Mouse (Mus musculus) testis, postnatal 14 days (tissue): ENCODE measurements around the gene Gm20388.

Experiments
- DNase-seq: peaks from one replicate; pipeline ENCODE4 v3.0.0; 2021; ENCODE audit warnings: low spot score

Gene Gm20388

DNA sequence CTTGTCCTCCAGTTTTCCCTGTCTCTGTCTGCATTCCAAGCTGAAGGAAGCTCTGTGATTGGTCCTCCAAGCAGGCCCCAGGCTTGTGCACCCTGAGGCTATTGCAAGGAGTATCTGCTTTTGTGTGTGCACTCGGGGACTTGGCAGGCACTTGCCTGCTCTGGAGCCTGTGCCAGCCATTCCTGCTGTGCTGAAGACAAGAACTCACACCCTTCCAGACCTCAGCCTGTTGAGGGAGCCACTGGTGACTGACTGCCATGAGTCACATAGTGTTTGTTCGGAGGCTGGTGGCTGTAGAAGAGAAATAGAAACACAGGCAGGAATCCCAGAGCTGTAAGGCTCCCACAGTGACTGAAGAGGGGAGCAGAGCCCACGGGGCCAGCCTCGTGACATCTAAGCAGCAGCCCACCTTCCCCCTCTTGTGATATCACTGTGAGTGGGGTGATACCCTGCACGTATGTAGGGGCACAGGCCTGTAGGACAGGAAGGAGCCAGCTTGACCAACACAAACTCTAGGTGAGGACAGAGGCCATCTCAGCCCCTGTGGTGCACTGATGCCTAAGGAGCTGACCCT, 50.0 kb downstream of the Gm20388 start:
- DNase-seq = no peak

DNA sequence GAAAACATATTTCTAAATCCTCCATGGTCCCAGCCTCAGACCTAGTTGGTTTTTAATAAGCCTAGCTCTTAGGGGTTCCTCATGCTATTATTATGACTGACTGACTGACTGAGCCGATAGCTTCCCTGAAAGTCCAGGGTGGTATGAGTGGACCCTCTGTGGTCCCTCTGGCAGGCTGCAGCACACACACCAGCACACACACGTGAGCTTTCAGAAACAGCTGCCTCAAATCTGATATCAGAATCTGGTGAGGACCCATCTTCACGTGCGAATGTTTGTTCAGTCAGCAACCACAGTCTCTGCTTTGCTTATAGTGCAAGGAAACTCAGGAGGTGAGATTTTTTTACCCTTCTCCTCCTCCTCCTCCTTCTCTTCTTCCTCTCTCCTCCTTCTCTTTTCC, 54.2 kb downstream of the Gm20388 start:
- DNase-seq = no peak

DNA sequence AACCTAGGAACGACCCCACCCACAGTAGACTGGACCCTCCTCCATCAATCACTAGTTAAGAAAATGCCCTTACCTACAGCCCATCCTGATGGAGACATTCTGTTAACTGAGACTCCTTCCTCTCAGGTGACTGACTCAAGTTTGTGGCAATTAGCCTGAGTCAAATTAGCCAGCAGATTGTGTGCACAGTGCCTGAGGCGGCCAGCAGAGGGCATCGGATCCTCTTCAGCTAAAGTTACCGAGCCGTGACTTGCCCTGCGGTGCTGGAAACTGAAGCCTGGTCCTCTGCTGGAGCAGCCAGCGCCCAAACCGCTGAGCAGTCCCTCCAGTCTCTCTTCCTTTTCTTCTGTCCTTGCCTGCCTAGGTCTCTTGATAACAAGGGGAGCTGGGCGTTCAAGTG, 56.8 kb downstream of the Gm20388 start:
- no peak for DNase-seq

DNA sequence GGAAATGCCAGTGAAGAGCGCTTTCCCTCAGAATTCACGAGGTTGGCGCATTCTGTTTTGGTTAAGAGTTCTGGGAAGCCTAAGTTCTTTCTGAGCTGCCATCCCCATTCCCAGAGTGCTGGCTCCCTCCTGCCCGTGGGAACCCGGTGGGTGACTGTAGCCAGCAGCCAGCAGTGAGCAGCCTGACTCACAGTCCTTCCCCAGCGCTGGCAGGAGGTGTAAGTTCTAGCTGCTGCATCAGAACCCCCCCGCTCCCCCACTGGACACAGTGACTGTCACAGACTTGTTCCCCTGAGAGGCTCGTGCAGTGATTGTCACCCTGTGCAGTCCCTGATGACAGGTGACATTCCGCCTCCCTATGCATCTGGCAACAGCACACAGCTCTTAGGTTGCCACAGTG, 59.5 kb downstream of the Gm20388 start:
- no peak for DNase-seq

DNA sequence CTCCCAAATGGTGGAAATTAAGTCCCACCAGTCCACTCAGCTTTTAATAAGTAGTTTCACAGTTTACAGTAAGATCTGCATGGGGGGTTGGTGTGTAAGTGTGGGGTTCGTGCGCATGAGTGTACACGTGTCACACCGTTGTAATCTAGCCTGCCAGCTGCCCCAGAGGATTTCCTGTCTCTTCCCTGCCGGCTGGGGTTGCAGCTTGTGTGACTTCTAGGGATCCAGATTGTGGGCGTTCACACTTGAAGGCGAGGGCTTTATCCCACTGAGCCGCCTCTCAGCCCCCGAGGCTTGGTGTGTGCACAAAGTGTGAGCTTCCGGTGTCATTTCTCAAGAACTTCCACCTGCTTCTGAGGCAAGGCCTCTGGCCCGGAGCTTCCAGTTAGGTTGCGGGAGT, 61.9 kb downstream of the Gm20388 start:
- DNase-seq = no peak

DNA sequence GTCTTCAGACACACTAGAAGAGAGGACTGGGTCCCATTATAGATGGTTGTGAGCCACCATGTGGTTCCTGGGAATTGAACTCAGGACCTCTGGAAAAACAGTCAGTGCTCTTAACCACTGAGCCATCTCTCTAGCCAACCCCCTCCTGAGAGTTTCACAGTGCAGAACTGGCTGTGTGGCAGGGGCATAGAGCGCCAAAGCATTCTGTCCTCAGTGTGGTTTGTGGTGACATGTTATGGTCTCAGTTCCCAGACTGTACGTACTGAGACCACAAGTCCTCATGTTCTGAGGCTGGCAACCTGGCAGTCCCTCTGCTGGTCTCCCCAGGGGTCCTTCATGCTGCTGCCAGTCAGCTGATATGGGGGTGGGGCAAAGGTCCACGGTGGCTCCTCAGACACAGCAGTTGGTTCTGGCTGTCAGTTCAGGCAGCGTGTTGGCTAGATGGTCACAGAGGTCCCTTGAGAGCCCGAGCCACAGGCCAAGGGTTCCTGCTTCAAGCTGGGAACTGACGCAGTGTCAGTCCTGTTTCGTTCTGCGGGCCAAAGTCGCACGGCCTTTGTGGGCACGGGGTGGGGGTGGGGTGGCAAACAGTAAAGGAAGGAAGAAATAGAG, 68.2 kb downstream of the Gm20388 start:
- no peak for DNase-seq

DNA sequence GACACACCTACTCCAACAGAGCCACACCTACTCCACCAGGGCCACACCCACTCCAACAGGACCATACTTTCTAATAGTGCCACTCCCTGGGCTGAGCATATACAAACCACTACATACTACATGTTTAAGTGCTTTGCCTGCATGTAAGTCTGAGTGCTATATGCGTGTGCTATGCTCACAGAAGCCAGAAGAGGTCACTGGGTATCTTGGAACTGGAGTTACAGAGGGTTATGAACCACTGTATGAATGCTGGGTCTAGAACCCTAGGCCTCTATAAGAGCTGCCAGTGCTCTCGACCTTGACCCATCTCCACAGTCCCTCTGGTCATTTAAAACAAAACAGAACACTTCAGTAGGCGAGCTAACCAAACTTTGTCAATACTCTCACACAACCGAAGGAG, 70.6 kb downstream of the Gm20388 start:
- DNase-seq = no peak

DNA sequence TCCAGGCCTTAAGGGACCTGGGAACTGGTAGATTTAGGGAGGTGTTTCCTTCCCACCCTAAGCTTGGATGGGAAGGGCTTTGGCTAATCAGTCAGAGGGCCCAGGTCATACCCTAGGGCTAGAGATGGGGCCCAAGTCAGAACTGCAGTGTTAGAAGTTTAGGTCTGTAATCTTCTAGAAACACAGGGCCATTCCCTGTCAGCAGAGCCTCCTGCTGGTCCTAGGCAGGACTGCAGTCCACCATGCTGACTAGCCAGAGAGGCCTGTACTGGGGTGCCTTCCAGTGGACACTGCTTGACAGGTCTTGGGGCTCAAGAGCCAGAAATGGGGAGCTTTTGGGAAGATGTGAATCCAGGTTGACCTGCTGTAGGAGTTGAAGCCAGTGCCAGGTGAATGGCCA, 73.4 kb downstream of the Gm20388 start:
- no peak for DNase-seq

DNA sequence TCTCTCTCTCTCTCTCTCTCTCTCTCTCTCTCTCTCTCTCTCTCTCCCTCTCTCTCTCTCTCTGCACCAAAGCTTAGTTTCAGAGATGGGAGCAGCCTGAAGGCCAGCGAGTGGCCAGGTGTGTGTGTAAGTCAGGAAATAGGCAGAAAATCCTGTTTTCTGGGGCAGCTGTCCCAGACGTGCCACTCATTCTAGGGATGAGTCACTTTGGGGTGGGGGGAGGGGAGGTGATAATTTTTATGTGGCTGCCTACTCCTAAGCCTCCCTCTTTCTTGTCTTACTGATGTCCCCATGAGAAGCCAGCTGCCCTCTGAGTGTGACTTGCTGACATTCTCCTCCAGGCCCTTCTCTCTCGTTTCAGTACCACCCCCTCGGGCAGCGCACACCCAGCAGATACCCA, 75.5 kb downstream of the Gm20388 start:
- no peak for DNase-seq

DNA sequence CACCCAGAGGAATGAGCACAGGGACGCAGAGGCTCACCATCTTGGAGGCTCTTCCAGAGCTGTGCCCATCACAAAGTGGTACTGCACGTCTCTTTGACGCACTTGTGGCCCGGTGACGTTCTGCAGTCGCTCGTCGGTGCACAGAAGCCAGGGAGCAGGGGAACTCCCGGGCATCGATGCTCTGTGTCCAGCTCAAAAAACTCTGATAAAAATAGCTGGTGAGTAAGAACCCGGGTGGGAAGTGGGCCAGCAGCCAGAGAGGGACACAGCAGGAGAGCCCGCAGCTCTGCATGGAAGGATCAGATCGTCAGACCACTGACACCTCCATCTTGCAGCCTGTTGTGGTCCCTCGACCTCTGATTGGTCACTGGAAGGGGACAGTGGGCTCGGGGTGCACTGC, 77.4 kb downstream of the Gm20388 start:
- no peak for DNase-seq

DNA sequence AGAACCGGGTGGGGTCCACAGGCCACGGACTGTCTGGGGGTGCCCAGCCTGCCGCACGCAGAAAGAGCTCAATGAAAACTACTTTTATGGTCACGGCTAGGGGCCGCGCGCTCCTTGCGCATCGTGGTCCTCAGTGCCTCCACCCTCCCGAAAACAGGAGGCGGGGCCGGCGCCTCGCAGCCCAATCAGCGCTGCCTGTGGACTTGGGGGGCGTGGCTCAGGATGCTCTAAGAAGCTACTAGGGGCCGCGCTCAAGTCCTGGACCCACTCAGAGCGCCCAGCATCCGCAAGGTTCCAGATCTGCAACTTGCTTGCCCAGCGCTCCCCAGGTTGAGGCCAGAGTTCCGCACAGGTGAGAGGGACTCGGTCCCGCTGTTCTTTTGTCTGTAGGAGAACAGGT, 81.6 kb downstream of the Gm20388 start, which contains the start of gene Crispld2:
Gene Crispld2, plus strand, starts transcription at position 190 of the 400 bp plus-strand sequence.
- DNase-seq = peak; percentile 81

DNA sequence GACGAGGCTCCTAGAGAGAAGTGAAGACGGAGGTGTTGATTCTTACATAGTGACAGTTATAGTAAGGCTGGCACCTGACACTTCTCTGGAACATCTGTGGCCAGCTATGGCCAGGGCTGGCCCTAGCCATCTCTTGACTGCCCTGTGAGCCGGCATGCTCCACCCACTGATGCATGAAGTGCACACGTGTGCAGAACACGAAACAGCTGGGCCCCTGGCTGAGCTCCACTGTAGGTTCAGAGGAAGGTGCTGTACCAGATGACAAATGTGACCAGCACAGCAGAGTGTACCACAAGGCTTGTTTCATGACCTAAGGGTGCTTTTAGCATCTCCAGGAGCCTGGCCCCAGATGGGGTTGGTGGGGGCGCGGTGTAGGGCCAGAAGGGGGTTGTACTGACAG, 83.5 kb downstream of the Gm20388 start:
- DNase-seq = no peak

DNA sequence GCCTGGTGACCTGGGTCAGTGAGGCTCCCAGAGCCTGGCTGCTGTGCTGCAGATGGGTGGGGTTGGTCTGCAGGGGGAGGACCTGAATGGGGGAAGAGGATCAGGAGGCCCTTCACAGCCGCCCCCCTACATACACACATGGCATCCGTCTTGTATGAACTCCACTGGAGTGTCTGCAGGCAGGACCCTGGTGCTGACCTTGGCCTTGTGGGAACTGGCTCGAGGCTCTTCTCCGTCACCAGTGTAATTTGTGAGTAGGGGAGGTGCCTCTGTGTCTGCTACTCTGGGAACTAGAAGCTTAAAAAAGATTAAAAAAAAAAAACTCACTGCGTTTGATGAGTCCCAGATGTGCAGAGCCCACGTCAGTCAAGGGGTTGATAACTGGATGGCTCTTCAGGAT, 83.9 kb downstream of the Gm20388 start:
- no peak for DNase-seq

DNA sequence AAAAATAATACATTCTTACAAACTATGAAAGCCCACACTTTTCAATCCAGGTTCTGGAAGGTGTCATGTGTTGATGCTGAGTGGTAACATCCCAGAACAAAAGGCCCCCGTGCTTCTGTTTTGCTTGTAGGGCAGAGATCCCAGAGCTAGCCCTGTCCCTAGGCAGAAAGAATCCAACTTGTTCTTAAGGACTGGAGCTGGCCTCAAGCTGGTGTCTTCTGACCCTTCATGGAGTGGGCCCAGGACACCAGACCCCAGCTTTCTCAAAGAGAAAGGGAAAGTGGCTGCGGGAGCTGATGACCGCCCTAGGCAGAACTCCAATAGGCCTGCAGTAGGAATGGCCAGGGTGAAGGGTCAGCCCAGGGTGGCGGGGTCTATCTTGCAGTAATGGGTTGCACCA, 86.6 kb downstream of the Gm20388 start:
- DNase-seq = no peak

DNA sequence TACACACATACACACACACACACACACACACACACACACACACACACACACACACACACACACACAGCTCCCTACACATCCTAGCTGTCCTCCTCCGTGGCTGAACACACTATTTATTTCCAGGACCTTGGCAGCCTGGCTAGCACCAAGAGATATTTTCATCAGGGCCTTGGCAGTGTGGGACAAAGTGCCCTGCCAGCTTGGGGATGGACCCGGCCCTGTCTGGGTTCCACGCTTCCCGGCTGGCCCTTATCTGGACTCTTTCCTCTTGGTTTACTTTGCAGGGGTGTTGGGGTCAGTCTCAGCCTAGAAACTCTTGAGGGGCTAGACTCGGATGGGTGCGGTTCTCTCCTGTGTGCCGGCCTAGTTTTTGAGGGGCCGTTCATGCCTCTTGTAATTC, 89.8 kb downstream of the Gm20388 start:
- DNase-seq = no peak

DNA sequence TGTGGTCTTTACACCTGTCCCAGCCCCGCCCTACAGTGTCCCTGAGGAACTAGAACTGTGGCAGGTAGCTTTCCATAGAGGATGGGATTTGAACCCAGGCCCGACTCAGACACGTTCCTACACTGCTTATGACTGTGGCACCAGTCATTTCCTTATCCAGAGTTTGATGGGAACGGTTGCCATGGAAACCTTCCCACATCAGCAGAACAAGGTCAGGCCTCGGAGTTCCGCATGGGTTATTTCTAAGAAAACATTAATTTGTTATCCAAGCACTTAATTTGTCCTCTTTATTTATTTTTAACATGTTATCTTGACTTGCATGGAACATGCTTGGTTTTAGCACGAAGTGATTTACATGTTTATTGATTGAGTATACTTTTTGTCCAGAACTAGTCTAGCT, 91.1 kb downstream of the Gm20388 start:
- no peak for DNase-seq

DNA sequence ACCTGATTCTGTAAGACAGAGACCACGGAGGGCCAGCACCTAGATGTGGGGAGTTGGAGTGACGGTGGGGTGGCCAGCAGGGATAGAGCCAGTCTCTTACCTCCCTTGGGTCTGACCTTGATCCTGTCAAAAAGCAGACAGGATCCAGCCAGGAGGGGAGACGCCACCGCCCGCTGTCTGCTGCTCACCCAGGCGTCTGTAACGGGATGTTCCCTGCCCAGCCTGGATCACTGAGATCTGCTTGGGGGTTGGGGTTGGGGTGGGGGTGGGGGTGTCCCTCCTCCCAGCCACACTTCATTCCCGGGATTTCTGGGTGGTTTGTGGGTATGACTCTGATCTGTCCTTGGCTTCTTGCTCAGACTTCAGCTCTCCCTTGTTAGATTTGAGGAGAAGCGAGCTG, 91.7 kb downstream of the Gm20388 start:
- no peak for DNase-seq

DNA sequence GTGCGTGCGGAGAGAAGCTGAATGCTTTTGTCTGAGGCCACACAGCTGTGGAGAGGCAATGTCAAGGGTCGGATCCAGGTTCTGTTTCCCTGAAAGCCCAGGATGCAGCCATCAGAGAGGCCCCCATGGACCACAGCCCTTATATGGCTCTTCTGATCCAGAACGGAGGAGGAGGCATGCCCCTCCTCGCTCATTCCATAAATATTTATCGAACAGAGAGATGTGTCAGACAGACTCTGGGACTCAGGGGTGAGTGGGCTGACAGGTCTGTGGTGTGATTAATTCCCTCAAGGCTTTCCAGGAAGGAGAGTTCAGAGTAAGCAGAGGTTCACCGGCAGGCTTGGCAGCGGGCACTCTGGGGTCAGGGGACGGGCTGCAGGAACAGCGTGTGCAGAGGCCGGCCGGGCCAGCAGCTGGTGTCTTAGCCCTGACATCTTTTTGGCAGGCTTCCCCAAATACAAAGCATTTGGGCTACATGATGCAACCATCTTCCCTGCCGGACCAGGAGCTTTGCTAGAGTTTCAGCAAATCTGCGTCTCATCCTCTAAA, 93.6 kb downstream of the Gm20388 start:
- peak; percentile 67 for DNase-seq

DNA sequence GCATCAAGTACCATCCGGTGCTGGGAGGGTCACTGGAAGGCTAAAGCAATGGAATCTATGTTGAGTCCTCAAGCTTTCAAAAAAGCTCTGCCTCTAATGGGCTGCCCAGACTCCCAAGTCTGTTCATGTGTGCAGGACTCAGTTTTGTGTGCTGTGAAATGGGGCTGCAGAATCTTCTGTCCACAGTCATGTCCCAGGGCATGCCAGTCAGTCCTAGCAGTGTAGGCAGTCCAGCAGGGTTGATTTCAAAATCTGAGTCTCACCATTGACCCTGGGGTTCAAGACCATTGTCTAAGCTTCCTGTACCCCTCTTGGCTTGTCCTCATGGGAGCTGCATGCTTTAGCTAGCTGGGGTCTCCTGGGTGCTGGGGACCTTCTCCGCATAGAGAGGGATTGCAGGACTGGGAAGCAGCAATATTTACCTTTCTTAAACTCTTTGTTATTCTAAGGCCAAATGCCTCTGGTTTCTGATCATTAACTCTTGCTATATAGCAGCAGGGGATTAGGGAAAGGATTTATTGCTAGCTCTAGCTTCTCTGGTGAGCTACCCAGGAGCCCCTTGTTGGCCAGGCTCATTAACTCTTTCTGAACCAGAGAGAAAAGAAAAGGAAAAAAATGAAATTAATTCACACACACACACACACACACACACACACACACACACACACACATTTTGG, 94.2 kb downstream of the Gm20388 start:
- DNase-seq = no peak

DNA sequence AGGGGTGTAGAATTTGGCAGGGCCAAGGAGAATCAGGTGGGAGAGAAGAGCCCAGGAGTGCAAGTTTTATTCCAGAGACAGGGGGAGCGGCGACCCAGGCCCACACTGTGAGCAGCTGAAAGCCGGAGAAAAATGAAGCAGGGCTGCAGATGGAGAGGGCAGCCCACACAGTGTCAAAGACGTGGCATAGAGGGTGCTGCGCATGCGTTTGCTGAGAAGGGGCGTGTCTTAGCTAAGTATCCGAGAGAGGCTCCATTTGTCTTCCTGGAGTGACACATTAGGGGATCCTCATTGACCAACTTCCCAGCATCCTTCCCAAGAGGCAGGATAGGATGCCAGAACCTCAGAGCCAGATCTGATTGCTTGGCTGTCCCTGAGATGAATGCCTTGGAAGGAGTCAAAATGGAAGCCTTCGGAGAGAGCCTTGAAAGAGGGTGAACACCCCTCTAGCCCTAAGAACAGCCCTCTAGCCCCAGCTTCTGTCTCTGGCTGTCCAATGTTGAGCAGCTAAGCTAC, 96.1 kb downstream of the Gm20388 start:
- DNase-seq = no peak

DNA sequence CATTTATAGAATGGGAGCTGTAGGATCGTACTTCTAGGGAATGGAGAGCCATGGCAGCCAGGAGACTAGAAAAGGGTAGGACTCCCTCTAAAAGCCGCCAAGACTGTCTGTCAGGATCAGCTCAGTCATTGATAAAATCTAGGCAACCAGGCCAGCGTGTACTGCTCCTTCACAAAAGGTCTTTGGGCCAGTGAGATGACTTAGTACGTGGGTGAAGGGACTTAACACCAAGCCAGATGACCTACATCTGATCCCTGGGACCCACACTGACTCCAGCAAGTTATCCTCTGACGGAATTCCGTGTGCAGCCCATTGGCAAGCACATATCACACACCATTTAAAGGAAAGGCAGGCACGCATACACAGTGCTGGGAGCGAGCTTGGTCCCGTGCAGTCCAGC, 96.5 kb downstream of the Gm20388 start:
- no peak for DNase-seq

DNA sequence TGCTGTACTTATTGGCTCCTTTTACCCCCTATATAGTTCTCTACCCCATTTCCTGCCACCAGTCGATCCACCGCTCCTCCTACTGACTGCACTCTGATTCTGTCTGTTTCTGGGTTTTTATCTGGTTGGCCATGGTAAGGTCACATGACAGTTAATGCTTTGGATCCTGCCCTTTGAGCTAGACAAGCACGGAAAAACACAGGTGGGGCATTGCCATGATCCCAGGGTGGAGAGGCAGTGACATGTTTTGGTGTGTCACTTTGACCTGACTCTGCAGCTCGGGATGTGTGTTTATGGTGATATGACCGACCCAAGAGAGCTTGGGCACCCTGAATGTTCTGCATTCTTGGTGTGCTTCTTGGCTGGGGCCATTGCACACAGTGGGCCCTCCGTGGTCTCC, 98.6 kb downstream of the Gm20388 start:
- DNase-seq = no peak

DNA sequence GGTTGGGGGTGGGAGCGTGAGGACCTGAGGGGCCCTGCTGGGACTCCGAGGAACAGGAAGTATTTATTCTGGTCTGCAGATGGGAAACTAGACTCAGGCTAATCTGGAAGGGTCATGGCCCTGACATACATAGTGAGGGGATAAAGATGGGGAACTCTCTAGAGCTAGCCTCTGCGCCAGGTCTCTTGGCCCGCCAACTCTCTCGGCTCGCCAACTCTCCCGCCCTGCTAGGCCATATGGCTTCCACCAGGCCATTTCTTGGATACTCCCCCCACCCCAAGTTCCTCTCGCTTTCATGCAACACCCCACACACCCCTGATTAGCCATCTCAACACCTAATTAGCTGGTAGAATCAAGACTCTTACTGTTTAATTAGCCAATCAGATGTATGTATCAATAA, 101.8 kb downstream of the Gm20388 start:
- no peak for DNase-seq
